Mouse (Mus musculus) neural tube, embryonic 11.5 days (tissue): ENCODE measurements around the gene Lama5. TPM values are rescaled to one million over a fixed set of nuclear protein-coding genes. Genes with fewer than 3 reads are reported as not detected.

Experiments used
- ATAC-seq: fragments of 200-750 bp; cut with Nextera tagmentation; 2 replicates; pipeline ENCODE4 v1.8.0; 2017; ENCODE audit warnings: moderate number of reproducible peaks, mild to moderate bottlenecking, moderate TSS enrichment, moderate library complexity; ENCODE audit not compliant: insufficient read depth, low FRiP score, low TSS enrichment
- DNase-seq: peaks from one replicate; pipeline ENCODE4 v3.0.0-alpha.2; 2015; ENCODE audit warnings: low spot score
- H3K27ac ChIP-seq: fragments of 300-500 bp; sonication (generic); 2 replicates; pipeline ENCODE4 v1.5.1; 2014; ENCODE audit warnings: low read depth, mild to moderate bottlenecking, low read length
- H3K27me3 ChIP-seq: fragments of 300-500 bp; sonication (generic); 2 replicates; pipeline ENCODE4 v1.6.1; 2014; ENCODE audit warnings: mild to moderate bottlenecking, low read length, mixed read lengths; ENCODE audit not compliant: control insufficient read depth, insufficient read depth
- H3K36me3 ChIP-seq: fragments of 300-500 bp; sonication (generic); 2 replicates; pipeline ENCODE4 v1.6.1; 2014; ENCODE audit warnings: mild to moderate bottlenecking, low read length, moderate library complexity, mixed read lengths; ENCODE audit not compliant: control insufficient read depth, insufficient read depth
- H3K4me1 ChIP-seq: fragments of 300-500 bp; sonication (generic); 2 replicates; pipeline ENCODE4 v1.6.1; 2014; ENCODE audit warnings: low read length, mixed read lengths; ENCODE audit not compliant: control insufficient read depth, insufficient read depth
- H3K4me2 ChIP-seq: fragments of 300-500 bp; sonication (generic); 2 replicates; pipeline ENCODE4 v1.6.1; 2014; ENCODE audit warnings: low read depth, mild to moderate bottlenecking, moderate library complexity
- H3K4me3 ChIP-seq: fragments of 300-500 bp; sonication (generic); 2 replicates; pipeline ENCODE4 v1.5.1; 2014; ENCODE audit warnings: low read depth, low read length
- H3K9ac ChIP-seq: fragments of 300-500 bp; sonication (generic); 2 replicates; pipeline ENCODE4 v1.6.1; 2014; ENCODE audit warnings: mild to moderate bottlenecking, low read length
- H3K9me3 ChIP-seq: fragments of 300-500 bp; sonication (generic); 2 replicates; pipeline ENCODE4 v1.6.1; 2016; ENCODE audit warnings: low read length; ENCODE audit not compliant: control insufficient read depth
- WGBS: fragments of 180-500 bp; shearing (Covaris S2); extraction: QIAGEN DNeasy Blood & Tissue Kit; methylation state at CpG from one replicate; pipeline ENCODE4 v1.1.7; 2014; 5-methylcytosine and 5-hydroxymethylcytosine counted together
- polyA plus RNA-seq: library from polyadenylated mRNA; unstranded; fragments of >200 nt; fragmentation: Nextera tagmentation; extraction: Ambion mirVana; gene quantifications from 2 replicates; pipeline ENCODE4 v1.2.1, GENCODE M21; 2014

Lama5 gene
- polyA plus RNA-seq, 1 experiment from 2014 or later: 4.4 TPM

GRCm38 (mm10) chr2:180221051-180221450 lies 4.6 kb downstream of the Lama5 start:
- Histone ChIP-seq H3K4me3 (no peak overlapping the region), H3K9ac (no peak overlapping the region), H3K4me1 (peaks cover 13% of the 10 kb centered on the region), H3K4me2 (no peak overlapping the region), H3K27ac (no peak overlapping the region), H3K36me3 (no peaks in the 10 kb centered on the region), H3K27me3 (peaks cover 17% of the 10 kb centered on the region), H3K9me3 (no peaks in the 10 kb centered on the region)
- DNase-seq (no peak), ATAC-seq (no peak)
- 93% methylated on average over 9 of the region's 9 CpGs for WGBS

GRCm38 (mm10) chr2:180220165-180220564 lies 5.5 kb downstream of the Lama5 start:
- WGBS: 81% methylated on average over 9 of the region's 9 CpGs
- H3K4me1 ChIP-seq: peaks cover 6% of the 10 kb centered on the region; the same call in 1 of the 2 replicates
- no peak overlapping the region for H3K27ac ChIP-seq
- H3K4me3 ChIP-seq: no peak overlapping the region
- H3K4me2 ChIP-seq: no peak overlapping the region
- no peaks in the 10 kb centered on the region for H3K9me3 ChIP-seq
- ATAC-seq (no peak), DNase-seq (no peak)
- peaks cover 12% of the 10 kb centered on the region for H3K27me3 ChIP-seq
- H3K36me3 ChIP-seq: no peaks in the 10 kb centered on the region
- H3K9ac ChIP-seq: no peak overlapping the region

- H3K9me3 ChIP-seq: no peaks in the 10 kb centered on the region
- H3K4me1 ChIP-seq: no peaks in the 10 kb centered on the region; the same call in 1 of the 2 replicates
- H3K4me2 ChIP-seq: no peak overlapping the region
- no peak for DNase-seq
- 83% methylated on average over 15 of the region's 15 CpGs for WGBS
- ATAC-seq: no peak
- H3K27ac ChIP-seq: no peak overlapping the region
- peaks cover 4% of the 10 kb centered on the region; the same call in 1 of the 2 replicates for H3K27me3 ChIP-seq
- no peak overlapping the region for H3K4me3 ChIP-seq
- no peak overlapping the region; the same call in 1 of the 2 replicates for H3K9ac ChIP-seq
- no peaks in the 10 kb centered on the region for H3K36me3 ChIP-seq
These were observed 6.3 kb downstream of the Lama5 start for GRCm38 (mm10) chr2:180219145-180219943.

- H3K36me3 ChIP-seq: no peaks in the 10 kb centered on the region
- 46% methylated on average over 5 of the region's 5 CpGs for WGBS
- no peak overlapping the region for H3K4me3 ChIP-seq
- no peak overlapping the region for H3K4me2 ChIP-seq
- H3K9ac ChIP-seq: no peak overlapping the region; the same call in 1 of the 2 replicates
- 0 out of 2 replicates have a peak, but pooled peaks cover 2% of the 10 kb centered on the region for H3K27me3 ChIP-seq
- no peaks in the 10 kb centered on the region; the same call in 1 of the 2 replicates for H3K4me1 ChIP-seq
- H3K27ac ChIP-seq: no peak overlapping the region
- no peak for DNase-seq
- no peaks in the 10 kb centered on the region for H3K9me3 ChIP-seq
- ATAC-seq: no peak
These were observed 7.0 kb downstream of the Lama5 start for GRCm38 (mm10) chr2:180218677-180219076.

- H3K4me2 ChIP-seq: no peak overlapping the region
- no peaks in the 10 kb centered on the region for H3K27me3 ChIP-seq
- H3K27ac ChIP-seq: no peak overlapping the region
- H3K36me3 ChIP-seq: no peaks in the 10 kb centered on the region
- no peaks in the 10 kb centered on the region for H3K9me3 ChIP-seq
- no peak overlapping the region for H3K4me3 ChIP-seq
- no peak overlapping the region for H3K9ac ChIP-seq
- no peaks in the 10 kb centered on the region; the same call in 1 of the 2 replicates for H3K4me1 ChIP-seq
- DNase-seq (no peak), ATAC-seq (no peak)
- 75% methylated on average over 3 of the region's 3 CpGs for WGBS
These were observed 7.4 kb downstream of the Lama5 start for GRCm38 (mm10) chr2:180218241-180218640.

- no peaks in the 10 kb centered on the region for H3K9me3 ChIP-seq
- H3K4me1 ChIP-seq: no peaks in the 10 kb centered on the region; the same call in 1 of the 2 replicates
- no peak overlapping the region for H3K4me3 ChIP-seq
- DNase-seq (no peak), ATAC-seq (no peak)
- H3K9ac ChIP-seq: no peak overlapping the region
- H3K27ac ChIP-seq: no peak overlapping the region
- H3K36me3 ChIP-seq: no peaks in the 10 kb centered on the region
- 90% methylated on average over 8 of the region's 8 CpGs for WGBS
- H3K27me3 ChIP-seq: no peaks in the 10 kb centered on the region
- no peak overlapping the region for H3K4me2 ChIP-seq
These were observed 8.1 kb downstream of the Lama5 start for GRCm38 (mm10) chr2:180217587-180217986.

GRCm38 (mm10) chr2:180216921-180217320 lies 8.7 kb downstream of the Lama5 start:
- H3K36me3 ChIP-seq: no peaks in the 10 kb centered on the region
- no peak overlapping the region for H3K9ac ChIP-seq
- 68% methylated on average over 5 of the region's 5 CpGs for WGBS
- DNase-seq (no peak), ATAC-seq (no peak)
- no peak overlapping the region for H3K27ac ChIP-seq
- no peak overlapping the region for H3K4me2 ChIP-seq
- H3K9me3 ChIP-seq: no peaks in the 10 kb centered on the region
- no peaks in the 10 kb centered on the region for H3K27me3 ChIP-seq
- no peaks in the 10 kb centered on the region for H3K4me1 ChIP-seq
- H3K4me3 ChIP-seq: no peak overlapping the region

- H3K4me1 ChIP-seq: no peaks in the 10 kb centered on the region
- no peak overlapping the region for H3K9ac ChIP-seq
- no peak overlapping the region for H3K27ac ChIP-seq
- no peak for DNase-seq
- H3K36me3 ChIP-seq: no peaks in the 10 kb centered on the region
- H3K9me3 ChIP-seq: no peaks in the 10 kb centered on the region
- no peak overlapping the region for H3K4me3 ChIP-seq
- 80% methylated on average over 6 of the region's 6 CpGs for WGBS
- no peaks in the 10 kb centered on the region for H3K27me3 ChIP-seq
- H3K4me2 ChIP-seq: no peak overlapping the region
- ATAC-seq: no peak
These were observed 9.7 kb downstream of the Lama5 start for GRCm38 (mm10) chr2:180215951-180216350.

GRCm38 (mm10) chr2:180215011-180215461 lies 10.6 kb downstream of the Lama5 start:
- Histone ChIP-seq H3K4me3 (no peak overlapping the region), H3K36me3 (no peaks in the 10 kb centered on the region), H3K27ac (no peak overlapping the region), H3K9ac (no peak overlapping the region), H3K9me3 (no peaks in the 10 kb centered on the region), H3K4me1 (no peaks in the 10 kb centered on the region), H3K4me2 (no peak overlapping the region), H3K27me3 (no peaks in the 10 kb centered on the region)
- 79% methylated on average over 8 of the region's 8 CpGs for WGBS
- ATAC-seq (no peak), DNase-seq (no peak)
